Mouse (Mus musculus) ovary, postnatal 36 days (tissue): ENCODE measurements around the gene Trim39.
"Not testable (repeated sequence)": the region's sequence is repeated elsewhere in the genome, so short reads cannot be mapped to it uniquely, and the experiment has no call there.

Experiments used
- DNase-seq: peaks from one replicate; pipeline ENCODE4 v3.0.0; 2022; ENCODE audit warnings: low spot score, mixed read lengths

The Trim39 gene

DNA sequence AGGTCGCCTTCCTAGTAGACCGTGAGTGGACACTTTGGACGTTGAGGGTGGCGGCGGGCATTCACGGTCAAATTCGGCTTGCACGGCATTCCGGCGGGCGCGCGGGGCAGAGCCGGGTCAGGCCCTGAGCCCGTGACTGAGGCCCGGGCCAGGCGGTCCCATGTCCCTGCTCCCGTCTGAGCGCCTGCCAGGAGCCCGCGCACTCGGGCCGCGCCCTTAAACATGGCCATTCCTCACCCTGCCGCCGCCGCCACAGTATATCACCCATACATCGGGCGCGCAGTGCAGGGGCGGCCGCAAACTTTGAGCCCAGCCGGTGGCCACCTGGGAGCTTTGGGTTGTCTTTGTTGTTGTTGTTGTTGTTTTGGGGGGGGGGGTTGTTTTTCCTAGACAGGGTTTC lies 23.2 kb downstream of the Trim39 start:
- no peak for DNase-seq

- DNase-seq = no peak
Measured at GRCm38 (mm10) chr17:36245741-36246140, 26.3 kb downstream of the Trim39 start.

DNA sequence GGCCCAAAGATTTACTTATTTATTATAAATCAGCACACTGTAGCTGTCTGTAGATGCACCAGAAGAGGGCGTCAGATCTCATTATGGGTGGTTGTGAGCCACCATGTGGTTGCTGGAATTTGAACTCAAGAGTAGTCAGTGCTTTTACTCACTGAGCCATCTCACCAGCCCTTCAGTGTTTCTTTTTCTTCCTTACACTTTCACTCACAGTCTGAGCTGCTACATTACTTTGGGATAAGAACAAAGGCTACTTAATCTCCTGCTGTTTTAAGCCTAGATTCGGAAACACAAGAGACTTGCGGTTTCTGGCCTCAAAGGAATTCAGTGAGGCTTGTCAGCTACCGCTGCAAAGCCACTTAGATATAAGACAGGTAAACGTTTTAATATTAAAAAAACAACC lies 28.0 kb downstream of the Trim39 start:
- no peak for DNase-seq

GRCm38 (mm10) chr17:36240637-36241213 lies 31.3 kb downstream of the Trim39 start:
- no peak for DNase-seq

DNA sequence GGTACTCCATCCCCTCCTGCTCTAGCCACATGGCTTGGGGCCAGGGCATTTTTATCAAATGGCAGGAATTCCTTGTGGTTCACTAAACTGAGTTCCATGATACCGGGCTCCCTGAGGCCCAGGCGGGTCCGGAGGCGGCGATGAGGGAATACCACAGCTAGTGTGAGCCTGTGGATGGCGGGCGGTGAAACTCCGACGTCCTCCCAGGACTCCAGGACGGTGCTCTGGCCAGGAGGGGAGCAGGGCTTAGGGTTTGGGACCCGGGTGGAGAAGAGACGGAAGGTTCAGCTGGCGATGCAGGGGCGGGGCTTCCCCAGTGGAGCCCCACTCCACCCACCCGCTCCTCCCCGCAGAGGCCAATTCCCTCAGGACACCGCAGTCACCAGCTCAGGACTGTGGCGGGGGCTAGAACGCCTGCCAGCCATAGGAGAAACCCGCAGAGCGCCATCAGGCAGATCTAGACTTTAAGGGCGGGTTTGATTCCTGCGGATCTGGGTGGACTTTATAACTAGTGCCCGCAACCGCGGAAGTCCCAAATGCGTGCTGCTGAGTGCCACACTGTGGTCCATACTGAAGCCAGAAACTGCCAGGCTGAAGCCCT lies 34.6 kb downstream of the Trim39 start:
- peak; percentile 15 for DNase-seq

DNA sequence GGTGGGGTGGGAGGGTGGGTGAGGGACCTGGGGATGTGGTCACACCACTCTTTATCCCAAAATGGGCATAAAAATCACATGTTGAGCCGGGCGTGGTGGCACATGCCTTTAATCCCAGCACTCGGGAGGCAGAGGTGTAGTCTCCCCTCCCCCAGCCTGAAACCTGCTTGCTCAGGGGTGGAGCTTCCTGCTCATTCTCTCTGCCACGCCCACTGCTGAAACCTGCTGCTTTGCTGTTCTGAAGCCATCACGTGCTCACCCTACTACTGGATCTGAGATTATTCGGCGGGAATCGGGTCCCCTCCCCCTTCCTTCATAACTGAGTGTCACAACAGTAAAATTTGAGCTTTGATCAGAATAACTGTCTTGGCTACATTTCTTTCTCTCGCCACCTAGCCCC lies 36.7 kb downstream of the Trim39 start:
- not testable (repeated sequence) for DNase-seq

- DNase-seq = no peak
Measured at GRCm38 (mm10) chr17:36233572-36233971, 38.5 kb downstream of the Trim39 start.

- peak; percentile 75 for DNase-seq
Measured at GRCm38 (mm10) chr17:36231318-36231717, 40.7 kb downstream of the Trim39 start.

- DNase-seq = no peak
Measured at GRCm38 (mm10) chr17:36229046-36229445, 43.0 kb downstream of the Trim39 start.

- DNase-seq = no peak
Measured at GRCm38 (mm10) chr17:36226921-36227320, 45.1 kb downstream of the Trim39 start.

DNA sequence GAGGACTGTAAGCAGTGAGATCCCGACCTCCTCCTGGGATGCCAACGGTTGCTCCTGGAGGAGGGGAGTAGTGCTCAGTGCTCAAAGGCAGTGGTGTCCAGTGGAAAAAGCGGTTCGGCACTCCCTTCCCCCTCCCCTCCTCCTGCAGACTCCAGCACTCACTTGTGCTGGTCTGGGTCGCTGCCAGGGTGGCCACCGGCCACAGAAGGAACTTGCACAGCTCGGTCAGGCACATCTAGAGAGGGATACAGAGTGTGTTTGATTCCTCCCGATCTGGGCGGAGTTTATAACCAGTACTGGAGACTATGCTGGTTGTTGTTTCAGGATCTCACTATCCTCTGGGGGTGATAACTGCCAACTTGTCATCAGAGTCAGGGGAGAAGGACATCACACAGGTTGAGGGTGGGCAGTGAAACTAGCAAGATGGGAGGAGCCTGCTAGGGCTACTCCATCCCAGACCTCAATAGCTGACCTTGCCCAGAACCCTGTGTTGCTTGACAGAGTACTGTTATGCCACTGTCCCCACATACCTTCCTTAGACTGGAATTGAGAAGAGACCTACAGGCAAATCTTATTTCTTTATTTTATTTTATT lies 46.7 kb downstream of the Trim39 start:
- DNase-seq = no peak

GRCm38 (mm10) chr17:36224451-36224850 lies 47.6 kb downstream of the Trim39 start:
- DNase-seq = no peak

- no peak for DNase-seq
Measured at GRCm38 (mm10) chr17:36218594-36219155, 53.4 kb downstream of the Trim39 start.

DNA sequence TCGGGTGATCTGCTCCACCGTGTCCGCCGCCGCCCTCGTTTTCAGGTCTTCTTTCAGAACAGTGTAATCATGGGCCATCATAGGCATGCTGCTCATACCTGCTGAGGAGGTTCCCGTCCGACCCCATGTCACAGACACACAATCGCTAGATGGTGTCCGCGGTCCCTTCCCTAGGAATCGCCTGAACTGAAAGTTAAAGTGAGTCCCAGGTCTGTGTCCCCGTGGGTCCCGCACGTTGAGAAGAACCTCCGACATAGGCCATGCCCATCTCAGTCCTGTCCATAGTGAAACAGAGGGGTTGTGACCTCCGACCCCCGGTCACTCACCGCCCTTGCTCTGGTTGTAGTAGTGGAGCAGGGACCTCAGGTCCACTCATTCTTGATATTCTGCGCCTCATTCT lies 56.5 kb downstream of the Trim39 start:
- DNase-seq = no peak
